Mouse (Mus musculus) limb, embryonic 10.5 days (tissue): ENCODE results near the gene Grm7. TPM values are rescaled to one million over a fixed set of nuclear protein-coding genes. Genes with fewer than 3 reads are reported as not detected.

ENCODE experiments used
- DNase-seq: peaks from one replicate; pipeline ENCODE4 v3.0.0-alpha.2; 2017; ENCODE audit warnings: low spot score
- H3K27ac ChIP-seq: fragments of 300-500 bp; sonication (generic); 2 replicates; pipeline ENCODE4 v1.5.1; 2016; ENCODE audit warnings: mild to moderate bottlenecking
- H3K27me3 ChIP-seq: fragments of 300-500 bp; sonication (generic); 2 replicates; pipeline ENCODE4 v1.6.1; 2016; ENCODE audit warnings: low read depth, mild to moderate bottlenecking; ENCODE audit not compliant: poor library complexity, severe bottlenecking
- H3K36me3 ChIP-seq: fragments of 300-500 bp; sonication (generic); 2 replicates; pipeline ENCODE4 v1.6.1; 2016; ENCODE audit warnings: mild to moderate bottlenecking, moderate library complexity
- H3K4me1 ChIP-seq: fragments of 300-500 bp; sonication (generic); 2 replicates; pipeline ENCODE4 v1.6.1; 2016
- H3K4me3 ChIP-seq: fragments of 300-500 bp; sonication (generic); 2 replicates; pipeline ENCODE4 v1.5.1; 2016; ENCODE audit warnings: mild to moderate bottlenecking, moderate library complexity
- H3K9me3 ChIP-seq: fragments of 300-500 bp; sonication (generic); replicated peaks from 2 replicates; pipeline ENCODE4 v1.6.1; 2016; ENCODE audit warnings: mild to moderate bottlenecking
- WGBS: fragments of 180-500 bp; shearing (Covaris S2); methylation state at CpG from one replicate; pipeline ENCODE4 v1.1.7; 2016; 5-methylcytosine and 5-hydroxymethylcytosine counted together
- polyA plus RNA-seq: library from polyadenylated mRNA; unstranded; fragments of >200 nt; fragmentation: Nextera tagmentation; extraction: Ambion mirVana; gene quantifications from 2 replicates; pipeline ENCODE4 v1.2.1, GENCODE M21; 2016

Gene Grm7
- polyA plus RNA-seq, 1 experiment from 2014 or later: not detected

DNA sequence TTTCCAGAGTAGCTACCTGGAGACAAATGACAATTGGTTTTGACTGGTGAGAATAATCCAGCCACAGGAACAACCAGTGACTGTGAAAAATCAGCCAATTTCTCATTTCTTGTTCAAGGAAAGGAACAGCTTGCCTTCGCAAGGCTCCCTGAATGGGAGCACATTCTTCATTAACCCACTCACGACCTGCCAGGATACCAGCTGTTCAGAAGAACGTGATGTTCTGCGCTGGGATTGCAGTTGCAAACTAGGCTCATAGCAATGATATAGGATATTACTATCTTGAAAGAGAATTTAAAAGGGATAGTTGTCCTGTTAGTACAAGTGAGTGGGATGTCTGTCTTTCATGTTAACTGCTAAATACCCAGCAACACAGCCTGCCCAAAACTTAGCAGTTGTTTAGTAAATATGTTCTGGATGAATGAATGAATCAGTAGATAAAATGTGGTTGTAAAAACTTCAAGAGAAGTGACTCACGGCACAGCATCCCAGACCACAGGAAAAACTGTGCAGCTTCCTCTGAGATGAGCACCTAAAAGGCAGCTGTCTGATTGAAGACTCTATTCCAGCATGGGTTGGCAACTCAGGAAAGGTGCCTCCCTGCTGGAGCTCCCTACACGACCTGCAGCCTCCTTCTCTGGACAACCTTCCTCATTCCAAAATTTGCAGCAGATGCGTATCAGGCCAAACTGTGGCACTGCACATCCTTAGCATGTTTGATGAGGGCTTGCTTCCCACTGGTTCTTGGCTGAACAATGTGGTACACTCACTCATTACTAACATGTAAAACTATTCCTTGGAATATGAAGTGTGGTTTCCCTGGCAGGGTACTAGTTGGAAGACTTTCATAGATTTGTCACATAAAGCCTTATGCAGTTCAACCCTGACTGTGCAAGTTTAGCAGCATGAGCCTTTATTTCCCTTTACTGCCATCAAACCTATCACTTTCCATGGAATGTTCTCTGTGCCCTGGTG lies 408.9 kb downstream of the Grm7 start:
- no peaks in the 10 kb centered on the region for H3K27me3 ChIP-seq
- no peaks in the 10 kb centered on the region for H3K36me3 ChIP-seq
- WGBS: 84% methylated on average over 7 of the region's 7 CpGs
- no peak overlapping the region for H3K27ac ChIP-seq
- no peak overlapping the region for H3K4me3 ChIP-seq
- H3K4me1 ChIP-seq: no peaks in the 10 kb centered on the region
- H3K9me3 ChIP-seq: no peaks in the 10 kb centered on the region
- DNase-seq: no peak

DNA sequence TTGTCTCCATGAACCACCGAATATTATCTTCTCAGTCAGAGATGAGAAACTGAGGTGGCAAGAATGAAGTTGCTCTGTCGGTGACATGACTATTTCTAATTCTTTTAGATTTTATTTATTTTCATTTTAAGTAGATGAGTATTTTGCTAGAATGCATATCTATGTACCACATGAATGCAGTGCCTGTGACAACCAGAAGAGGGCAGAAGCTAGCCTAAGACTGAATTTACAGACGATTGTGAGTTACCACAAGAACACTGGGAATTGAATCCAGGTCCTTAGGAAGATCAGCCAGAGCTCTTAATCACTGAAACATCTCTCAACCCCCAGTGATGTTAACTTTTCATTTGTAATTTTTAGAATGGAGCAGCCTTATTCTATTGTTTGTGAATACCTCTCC lies 412.4 kb downstream of the Grm7 start:
- Histone ChIP-seq H3K9me3 (no peaks in the 10 kb centered on the region), H3K27ac (no peak overlapping the region), H3K27me3 (no peaks in the 10 kb centered on the region), H3K4me1 (no peaks in the 10 kb centered on the region), H3K36me3 (no peaks in the 10 kb centered on the region), H3K4me3 (no peak overlapping the region)
- DNase-seq: no peak
- WGBS: 87% methylated on average over 3 of the region's 3 CpGs

DNA sequence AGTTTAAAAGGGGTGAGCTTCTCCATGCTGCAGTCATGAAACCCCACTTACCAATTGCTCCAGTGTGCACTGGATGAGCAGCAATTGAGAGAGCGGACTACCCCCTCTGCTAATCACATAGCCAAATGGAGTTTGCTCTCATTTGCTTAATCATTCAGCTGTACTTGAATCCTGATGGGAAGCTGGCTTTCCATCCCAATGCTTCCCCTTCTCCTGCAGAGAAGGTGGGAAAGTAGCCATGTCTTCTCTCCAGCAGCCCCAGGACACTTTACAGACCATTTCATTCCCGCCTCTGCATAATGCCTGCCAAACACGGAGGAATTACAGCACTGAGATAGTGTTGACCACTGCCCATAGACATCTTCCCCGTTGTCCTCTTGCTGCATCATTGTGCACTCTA lies 414.6 kb downstream of the Grm7 start:
- Histone ChIP-seq H3K9me3 (no peaks in the 10 kb centered on the region), H3K27ac (no peak overlapping the region), H3K4me1 (no peaks in the 10 kb centered on the region), H3K36me3 (no peaks in the 10 kb centered on the region), H3K4me3 (no peak overlapping the region), H3K27me3 (no peaks in the 10 kb centered on the region)
- no peak for DNase-seq
- 80% methylated on average over 4 of the region's 4 CpGs for WGBS

DNA sequence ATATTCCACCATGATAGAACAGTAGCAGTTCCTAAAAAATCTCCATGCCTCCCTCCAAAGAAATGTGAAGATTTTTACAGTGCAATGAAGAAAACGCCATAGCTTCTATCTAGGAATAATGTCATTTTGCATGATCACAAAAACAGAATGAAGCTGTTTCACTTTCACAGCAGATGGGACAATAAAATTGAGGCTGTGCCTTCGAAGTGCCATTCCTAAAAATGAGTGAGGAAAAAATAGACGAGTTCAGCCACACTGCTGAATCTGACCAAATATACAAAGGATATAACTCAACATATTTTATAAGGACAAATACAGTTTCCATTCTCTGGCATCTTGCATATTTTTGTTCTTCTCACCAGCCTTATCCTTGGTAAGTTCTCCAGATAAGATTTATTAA lies 439.2 kb downstream of the Grm7 start:
- H3K9me3 ChIP-seq: no peaks in the 10 kb centered on the region
- no peak overlapping the region for H3K27ac ChIP-seq
- no peak overlapping the region for H3K4me3 ChIP-seq
- H3K27me3 ChIP-seq: no peaks in the 10 kb centered on the region
- no peaks in the 10 kb centered on the region for H3K4me1 ChIP-seq
- DNase-seq: no peak
- WGBS: 87% methylated on average over 3 of the region's 3 CpGs
- H3K36me3 ChIP-seq: no peaks in the 10 kb centered on the region

DNA sequence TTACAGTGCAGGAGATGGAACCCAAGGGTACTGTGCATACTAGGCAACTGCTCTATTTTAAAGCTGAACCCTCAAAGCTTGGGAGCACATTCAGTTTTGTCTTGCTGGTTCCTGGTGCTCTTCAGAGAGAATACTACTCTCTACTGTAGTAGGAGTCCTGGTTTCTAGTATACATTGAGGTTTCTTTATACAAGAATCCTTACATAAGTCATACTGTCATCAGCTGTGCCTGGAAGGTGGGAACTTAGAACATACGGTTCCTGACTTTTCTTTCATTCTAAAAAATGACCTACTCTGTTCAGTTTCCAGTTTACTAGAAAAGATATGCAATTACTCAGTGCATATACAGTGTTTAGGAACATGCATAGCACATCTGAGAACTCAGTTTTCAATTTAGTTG lies 449.4 kb downstream of the Grm7 start:
- H3K36me3 ChIP-seq: no peaks in the 10 kb centered on the region
- no peak for DNase-seq
- H3K27ac ChIP-seq: no peak overlapping the region
- 84% methylated on average over 1 of the region's 1 CpGs for WGBS
- H3K4me3 ChIP-seq: no peak overlapping the region
- no peaks in the 10 kb centered on the region for H3K27me3 ChIP-seq
- no peaks in the 10 kb centered on the region for H3K9me3 ChIP-seq
- no peaks in the 10 kb centered on the region for H3K4me1 ChIP-seq

DNA sequence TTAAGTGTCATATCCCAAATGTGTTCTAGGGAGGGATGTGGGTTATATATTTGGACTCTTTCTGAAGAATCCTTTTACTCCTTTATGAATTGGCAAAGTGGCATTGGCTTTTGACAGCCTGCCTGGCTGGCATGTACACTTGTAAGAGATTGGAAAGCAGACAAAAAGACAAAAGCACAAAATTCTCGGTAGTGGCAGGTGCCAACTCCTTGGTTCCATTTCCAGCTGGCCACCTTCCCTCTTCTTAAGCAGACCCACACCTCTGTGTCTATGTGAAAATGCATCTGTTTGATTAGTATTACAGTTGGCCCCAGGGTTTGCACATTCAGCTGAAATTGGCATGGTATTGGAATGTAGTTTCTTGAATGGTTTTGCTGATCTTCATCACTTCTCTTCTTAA lies 460.1 kb downstream of the Grm7 start:
- DNase-seq: no peak
- H3K27me3 ChIP-seq: no peaks in the 10 kb centered on the region
- H3K4me3 ChIP-seq: no peak overlapping the region
- 88% methylated on average over 1 of the region's 1 CpGs for WGBS
- no peaks in the 10 kb centered on the region for H3K36me3 ChIP-seq
- H3K9me3 ChIP-seq: no peaks in the 10 kb centered on the region
- H3K4me1 ChIP-seq: no peaks in the 10 kb centered on the region
- H3K27ac ChIP-seq: no peak overlapping the region

DNA sequence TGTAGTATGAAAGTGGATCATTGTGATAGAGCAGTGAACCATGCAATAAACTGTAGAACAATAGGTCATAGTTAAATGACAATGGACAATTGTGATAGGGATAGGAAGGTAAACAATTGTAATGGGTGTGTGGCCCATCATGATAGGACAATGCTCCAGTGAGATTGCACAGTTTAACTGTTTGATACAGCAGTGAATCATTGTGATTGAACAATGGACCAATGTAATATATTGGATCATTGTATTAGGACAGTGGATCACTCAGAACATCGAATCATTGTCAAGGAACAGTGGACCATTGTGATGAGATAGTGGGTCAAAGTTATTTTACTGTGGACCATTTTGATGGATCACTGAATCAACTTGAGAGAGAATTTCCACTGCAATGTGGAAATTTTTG lies 515.7 kb downstream of the Grm7 start:
- Histone ChIP-seq H3K9me3 (no peaks in the 10 kb centered on the region), H3K4me3 (no peak overlapping the region), H3K36me3 (no peaks in the 10 kb centered on the region), H3K4me1 (no peaks in the 10 kb centered on the region), H3K27me3 (no peaks in the 10 kb centered on the region), H3K27ac (no peak overlapping the region)
- DNase-seq: no peak
- WGBS: 84% methylated on average over 1 of the region's 1 CpGs

DNA sequence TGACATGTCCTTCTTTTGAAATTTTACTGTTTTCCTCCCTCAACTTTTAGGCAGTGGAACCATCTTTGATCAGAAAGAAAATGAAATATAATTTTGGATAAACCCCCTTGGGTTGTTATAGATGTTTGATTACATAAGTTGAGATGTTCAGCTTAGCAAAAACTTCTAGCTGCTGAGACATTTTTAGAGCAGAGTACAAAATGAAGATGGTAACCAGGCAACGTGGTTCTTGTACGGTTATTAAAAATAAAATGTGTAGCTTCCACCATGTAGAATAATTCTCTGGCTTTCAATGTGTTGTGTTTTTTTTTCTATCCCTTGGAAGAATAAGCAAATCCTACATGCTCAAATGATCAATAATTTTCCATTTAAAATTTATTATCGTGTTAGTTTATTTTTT lies 550.0 kb downstream of the Grm7 start:
- no peak overlapping the region for H3K4me3 ChIP-seq
- 92% methylated on average over 3 of the region's 3 CpGs for WGBS

DNA sequence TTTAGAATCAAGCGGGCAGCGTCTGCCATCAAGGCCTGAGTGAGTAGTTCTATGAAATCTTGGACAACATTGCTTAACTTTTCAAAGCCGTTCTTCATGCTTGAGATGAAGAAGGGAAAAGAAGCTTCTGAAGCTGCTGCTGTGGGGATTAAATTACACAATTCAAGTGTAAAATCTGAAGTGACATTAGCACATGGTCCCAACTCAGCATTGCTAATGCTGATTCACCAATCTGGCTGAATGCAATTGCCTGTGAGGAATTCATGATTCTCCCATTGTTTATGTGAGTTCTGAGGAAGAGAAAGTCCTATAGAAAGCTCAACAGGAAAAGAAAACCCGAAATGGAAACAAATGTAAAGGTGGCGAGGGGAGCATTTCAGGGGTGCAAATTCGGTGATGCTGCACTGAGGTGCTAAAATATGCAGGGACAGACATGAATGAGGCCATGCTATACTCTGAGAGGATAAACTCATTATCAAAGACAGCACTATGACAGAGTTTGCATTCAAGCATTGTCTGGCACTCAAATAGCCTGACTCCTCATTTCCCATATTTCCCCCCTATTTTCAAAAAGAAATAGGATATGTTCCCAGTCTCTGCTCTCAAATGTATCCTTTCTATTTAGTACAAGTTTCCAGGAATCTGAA lies 575.8 kb downstream of the Grm7 start:
- Histone ChIP-seq H3K4me1 (no peaks in the 10 kb centered on the region), H3K4me3 (no peak overlapping the region), H3K27me3 (no peaks in the 10 kb centered on the region), H3K27ac (no peak overlapping the region), H3K36me3 (no peaks in the 10 kb centered on the region), H3K9me3 (no peaks in the 10 kb centered on the region)
- WGBS: 79% methylated on average over 6 of the region's 6 CpGs
- DNase-seq: no peak

More for the DNA sequence above, 550.0 kb downstream of the Grm7 start:
- Histone ChIP-seq H3K27ac (no peak overlapping the region), H3K27me3 (no peaks in the 10 kb centered on the region), H3K4me1 (no peaks in the 10 kb centered on the region), H3K36me3 (no peaks in the 10 kb centered on the region), H3K9me3 (no peaks in the 10 kb centered on the region)
- no peak for DNase-seq

DNA sequence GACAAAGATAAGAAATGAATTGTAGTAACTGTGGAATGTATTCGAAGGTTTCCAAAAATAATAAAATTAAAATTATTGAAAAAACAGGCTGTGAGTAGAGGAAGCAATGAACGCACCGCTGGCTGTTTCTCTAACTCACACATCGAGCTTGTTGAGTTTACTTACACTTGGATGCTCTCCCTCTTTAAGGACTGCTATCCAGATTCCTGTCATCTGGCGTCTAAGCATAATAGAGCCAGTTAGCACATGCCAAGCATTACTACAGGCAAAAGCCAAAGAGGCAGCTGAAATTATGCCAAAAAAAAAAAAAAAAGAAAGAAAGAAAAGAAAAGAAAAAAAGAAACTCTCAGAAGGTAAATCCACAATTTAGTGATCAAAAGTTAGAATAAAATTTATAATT lies 609.8 kb downstream of the Grm7 start:
- Histone ChIP-seq H3K4me1 (peaks cover 7% of the 10 kb centered on the region), H3K27ac (no peak overlapping the region), H3K4me3 (no peak overlapping the region), H3K36me3 (no peaks in the 10 kb centered on the region), H3K27me3 (no peaks in the 10 kb centered on the region), H3K9me3 (no peaks in the 10 kb centered on the region)
- 91% methylated on average over 5 of the region's 5 CpGs for WGBS
- no peak for DNase-seq

DNA sequence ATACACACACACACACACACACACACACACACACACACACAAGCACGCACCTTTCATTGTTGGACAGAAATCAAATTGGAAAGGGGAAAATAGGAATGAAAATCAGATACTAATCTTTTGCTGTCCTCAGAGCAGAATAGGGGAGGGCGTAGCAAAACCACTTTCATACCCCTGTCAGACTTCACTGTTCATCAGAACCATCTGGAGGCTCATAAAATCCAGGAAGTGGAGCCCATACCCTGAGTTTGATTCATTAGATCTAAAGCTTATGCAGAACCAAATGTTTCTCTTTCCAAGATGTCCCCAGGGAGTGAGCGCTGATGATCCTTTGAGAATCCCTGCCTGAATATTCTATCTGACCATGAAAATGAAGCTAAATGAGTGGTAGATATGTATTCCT lies 611.6 kb downstream of the Grm7 start:
- peaks cover 7% of the 10 kb centered on the region for H3K4me1 ChIP-seq
- H3K9me3 ChIP-seq: no peaks in the 10 kb centered on the region
- H3K27ac ChIP-seq: no peak overlapping the region
- DNase-seq: no peak
- H3K36me3 ChIP-seq: no peaks in the 10 kb centered on the region
- WGBS: 69% methylated on average over 3 of the region's 3 CpGs
- no peaks in the 10 kb centered on the region for H3K27me3 ChIP-seq
- H3K4me3 ChIP-seq: no peak overlapping the region

DNA sequence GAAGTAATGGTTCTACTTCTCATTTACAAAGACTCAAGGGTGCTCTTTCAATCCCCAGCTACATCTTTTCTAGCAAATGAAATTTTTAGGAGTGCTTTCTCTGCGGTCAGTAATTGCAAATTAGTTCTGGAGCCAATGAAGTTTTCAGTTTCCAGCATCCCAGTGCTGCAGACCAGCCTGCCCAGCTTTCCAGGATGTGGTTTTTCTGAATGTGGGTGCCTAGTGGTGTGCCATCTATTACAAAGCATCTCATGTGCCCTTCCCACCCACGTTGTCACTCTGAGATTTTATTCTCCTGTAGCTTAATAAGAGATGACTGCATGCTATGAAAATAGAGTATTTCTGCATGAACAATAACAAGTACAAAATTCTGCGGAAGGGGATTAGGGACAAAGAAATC lies 612.9 kb downstream of the Grm7 start:
- no peak for DNase-seq
- Histone ChIP-seq H3K9me3 (no peaks in the 10 kb centered on the region), H3K27ac (no peak overlapping the region), H3K27me3 (no peaks in the 10 kb centered on the region), H3K4me3 (no peak overlapping the region), H3K4me1 (peaks cover 7% of the 10 kb centered on the region), H3K36me3 (no peaks in the 10 kb centered on the region)
- WGBS: 87% methylated on average over 3 of the region's 3 CpGs

DNA sequence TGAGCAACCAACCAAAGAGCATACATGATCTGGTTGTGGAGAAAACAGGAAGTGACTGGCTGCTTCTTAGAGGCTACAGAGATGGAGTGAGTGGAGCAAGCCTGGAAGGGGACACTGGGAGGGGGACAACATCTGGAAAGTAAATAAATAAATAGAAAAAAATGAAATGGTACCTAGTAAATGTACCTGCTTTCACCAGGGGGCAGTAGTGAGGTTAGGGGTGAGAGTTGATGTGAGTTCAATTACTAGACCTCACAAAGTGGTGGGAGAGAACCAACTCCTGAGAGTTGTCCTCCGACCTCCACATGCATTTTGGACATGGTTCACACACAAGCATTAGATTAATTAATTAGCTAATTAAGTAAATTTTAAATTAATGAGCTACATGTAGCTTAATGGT lies 615.8 kb downstream of the Grm7 start:
- WGBS: 80% methylated on average over 1 of the region's 1 CpGs
- Histone ChIP-seq H3K4me3 (no peak overlapping the region), H3K27ac (no peak overlapping the region), H3K4me1 (peaks cover 7% of the 10 kb centered on the region), H3K9me3 (no peaks in the 10 kb centered on the region), H3K27me3 (no peaks in the 10 kb centered on the region), H3K36me3 (no peaks in the 10 kb centered on the region)
- DNase-seq: no peak
